Mouse (Mus musculus) ovary, postnatal 14 days (tissue): ENCODE results near the gene Itgb3bp.

Experiments used
- DNase-seq: peaks from one replicate; pipeline ENCODE4 v3.0.0; 2022; ENCODE audit warnings: low spot score

Itgb3bp gene

DNA sequence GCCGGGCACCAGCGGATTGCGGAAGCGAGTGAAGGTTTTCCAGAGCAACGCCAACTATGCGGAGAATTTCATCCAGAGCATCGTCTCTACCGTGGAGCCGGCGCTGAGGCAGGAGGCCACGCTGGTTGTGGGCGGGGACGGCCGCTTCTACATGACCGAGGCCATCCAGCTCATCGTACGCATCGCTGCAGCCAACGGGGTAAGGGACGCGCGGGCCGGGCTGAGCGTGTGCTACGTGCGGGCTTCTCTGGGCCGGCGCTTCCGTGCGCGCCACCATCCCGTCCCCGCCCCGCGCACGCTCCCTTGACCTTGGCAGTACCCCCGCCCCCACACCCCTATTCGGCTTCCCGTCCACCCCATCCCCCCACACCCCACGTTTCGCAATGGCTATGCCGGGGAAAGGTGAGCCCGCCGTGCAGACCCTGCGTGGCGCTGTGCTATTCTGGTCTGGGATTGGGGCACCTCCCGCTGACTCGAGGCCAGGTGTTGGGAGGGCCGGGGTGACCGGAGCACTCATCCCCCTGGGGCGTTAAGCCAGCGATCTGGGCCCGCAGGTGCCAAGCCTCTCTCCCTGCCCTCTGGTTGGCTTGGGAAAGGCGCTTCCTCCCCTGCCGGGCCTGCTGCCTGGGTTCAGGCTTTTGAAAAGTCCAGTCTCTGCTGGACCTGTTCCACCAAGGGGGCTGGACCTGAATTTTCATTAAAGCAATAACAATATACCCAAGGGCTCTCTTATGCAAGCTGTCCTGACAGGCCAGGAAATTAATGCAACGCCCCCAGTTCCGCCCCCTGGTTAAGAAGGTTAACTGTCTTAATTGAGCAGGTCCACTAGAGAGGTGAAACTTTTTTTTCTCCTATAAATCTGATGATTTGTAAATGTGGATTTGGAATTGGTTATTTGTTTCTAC, at the start of gene Itgb3bp:
Gene Itgb3bp (minus strand): TSS at position 201 of the 905 bp plus-strand sequence.
- DNase-seq = peak; percentile 60

DNA sequence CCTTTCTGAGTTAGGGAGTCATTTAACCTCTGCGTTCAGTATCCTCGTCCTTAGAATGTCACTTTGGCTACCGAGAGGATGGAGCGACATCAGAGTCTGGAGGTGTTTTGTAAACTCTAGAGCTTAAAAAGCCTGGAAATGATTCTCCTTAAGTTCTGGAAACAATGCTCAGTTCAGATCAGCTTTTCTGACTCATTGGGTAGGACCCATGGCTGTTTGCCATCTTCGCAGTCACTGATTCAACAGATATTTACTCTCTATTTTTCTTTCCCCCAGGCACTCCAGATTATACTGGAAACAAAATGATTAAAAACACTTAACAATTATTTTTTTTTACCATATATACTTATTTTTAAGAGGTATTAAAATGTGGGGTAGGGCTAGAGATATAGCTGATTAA, 49.7 kb upstream of the Itgb3bp start:
- DNase-seq = no peak

DNA sequence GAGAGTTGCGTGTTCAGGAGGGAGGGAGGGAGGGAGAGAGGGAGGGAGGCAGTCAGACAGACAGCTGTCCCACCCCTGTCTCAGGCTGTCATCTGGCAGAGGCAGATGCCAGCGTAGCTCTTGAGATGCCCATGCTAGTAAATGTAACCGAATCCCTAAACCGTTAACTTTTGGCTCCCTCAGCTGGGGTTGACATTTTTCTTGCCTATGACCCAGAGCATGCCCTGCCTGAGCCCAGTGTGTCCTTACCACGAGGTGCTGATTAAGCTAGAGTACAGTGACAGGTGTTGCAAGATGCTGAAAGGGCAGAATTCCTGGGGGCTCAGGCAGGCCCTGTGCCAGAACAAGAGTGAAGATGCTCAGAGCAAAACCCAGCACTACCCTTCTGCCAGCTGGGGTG, 44.8 kb upstream of the Itgb3bp start:
- no peak for DNase-seq

DNA sequence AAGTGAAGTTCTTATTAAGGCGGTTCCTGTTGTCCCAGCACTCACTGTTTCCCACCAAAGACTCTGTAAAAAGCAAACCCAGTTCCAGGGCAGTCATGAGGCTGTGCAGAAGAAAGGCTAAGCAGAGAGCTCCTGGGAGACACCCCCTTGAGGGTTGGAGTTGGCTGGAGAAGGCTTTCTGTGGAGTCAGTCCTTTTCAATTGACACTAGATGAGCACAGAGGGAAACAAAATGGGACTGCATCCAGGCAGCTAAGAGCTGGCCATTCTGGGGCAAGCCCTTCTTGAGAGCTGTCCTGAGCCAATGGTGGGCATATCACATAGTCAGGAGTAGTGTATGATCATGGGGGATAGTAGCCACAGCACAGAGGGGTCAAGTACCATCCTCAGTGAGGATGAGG, 44.3 kb upstream of the Itgb3bp start:
- no peak for DNase-seq

DNA sequence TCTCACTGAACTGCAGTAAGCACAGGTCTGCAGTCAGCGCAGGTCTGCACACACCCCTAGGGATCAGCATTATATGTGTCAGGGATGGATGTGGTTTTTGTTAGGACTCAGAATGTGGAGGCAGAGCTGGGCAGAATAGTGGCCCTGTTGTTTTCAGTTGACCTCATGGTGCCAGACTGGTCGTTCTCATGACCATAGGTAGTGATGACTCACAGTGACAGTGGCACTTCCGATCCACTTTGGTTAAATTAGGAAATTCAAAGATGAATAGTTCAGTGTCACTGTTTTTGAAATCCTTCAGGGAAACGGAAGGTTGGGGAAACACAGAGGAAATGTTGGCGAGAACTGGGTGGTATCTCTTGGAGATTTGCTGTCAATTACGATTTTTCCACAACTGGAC, 43.3 kb upstream of the Itgb3bp start:
- no peak for DNase-seq

DNA sequence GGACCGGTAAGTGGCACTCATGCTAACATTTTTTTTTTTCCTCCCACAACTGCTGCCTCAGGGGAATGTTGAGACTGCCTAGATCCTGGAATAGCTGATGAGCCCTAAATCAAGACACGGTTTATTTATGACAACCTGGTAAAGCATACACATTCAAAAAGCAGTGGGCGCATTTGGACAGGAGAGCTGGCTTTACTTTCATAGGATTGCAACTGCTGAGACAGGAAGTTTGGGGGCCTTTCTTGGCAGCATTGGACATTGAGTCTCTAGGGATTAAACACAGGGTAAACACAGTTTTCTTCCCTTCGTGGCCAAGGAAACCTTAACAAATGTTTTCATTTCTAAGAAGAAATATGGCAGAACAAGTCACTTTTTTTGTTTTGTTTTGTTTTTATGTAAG, 40.5 kb upstream of the Itgb3bp start:
- no peak for DNase-seq

DNA sequence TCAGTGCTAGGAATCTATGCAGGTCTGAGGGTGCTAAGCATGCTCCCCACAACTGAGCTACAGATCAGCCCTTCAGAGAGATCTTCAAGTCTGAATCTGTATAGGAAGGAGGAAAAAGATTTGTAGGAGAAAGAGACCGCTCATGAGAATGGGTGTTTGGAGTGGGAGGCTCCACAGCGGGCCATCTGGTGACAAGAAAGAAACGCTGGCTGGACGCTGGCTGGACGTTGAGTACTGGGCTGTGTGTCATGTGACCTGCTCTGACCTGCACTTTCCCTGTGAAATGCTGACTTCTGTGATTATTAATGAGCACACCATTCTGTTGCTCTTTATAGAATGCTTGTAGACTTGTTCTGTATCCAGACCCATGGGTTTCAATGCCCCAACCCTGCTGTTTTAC, 39.7 kb upstream of the Itgb3bp start:
- DNase-seq = no peak

DNA sequence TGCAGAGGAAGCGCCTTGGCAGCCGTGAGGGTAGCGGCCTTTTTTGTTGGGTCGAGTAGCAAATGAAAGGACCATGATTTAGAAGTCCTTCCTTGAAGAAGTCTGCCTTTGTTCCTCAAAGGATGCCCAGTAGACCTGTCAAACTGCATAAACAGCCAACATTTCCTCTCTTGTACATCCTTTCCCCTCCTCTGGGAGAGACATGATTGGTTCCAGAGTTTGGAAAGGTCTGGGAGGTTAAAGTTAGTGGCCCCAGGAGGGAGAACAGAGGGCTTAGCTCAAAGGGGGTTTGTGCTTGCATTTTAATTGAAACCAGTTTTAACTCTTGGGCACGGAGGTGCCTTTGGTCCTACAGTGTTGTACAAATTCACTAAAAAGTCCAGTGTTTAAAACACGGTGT, 36.9 kb upstream of the Itgb3bp start:
- DNase-seq = no peak

DNA sequence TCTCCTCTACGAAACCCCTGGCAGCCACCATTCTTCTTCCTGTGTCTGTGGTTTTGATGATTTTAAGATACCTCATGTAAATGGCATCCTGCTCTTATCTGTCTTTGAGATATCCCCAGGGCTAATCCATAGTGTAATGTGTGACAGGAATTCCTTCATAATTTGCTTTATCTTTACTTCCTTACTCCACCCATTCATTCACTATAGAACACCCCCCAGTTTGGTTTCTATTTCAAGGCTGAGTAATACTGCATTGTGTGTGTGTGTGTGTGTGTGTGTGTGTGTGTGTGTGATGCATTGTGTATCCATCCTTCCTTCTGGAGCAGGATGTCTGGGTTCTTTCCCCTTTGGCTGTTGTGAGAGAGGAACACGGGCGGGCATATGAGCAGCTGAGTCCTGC, 29.7 kb upstream of the Itgb3bp start:
- no peak for DNase-seq

DNA sequence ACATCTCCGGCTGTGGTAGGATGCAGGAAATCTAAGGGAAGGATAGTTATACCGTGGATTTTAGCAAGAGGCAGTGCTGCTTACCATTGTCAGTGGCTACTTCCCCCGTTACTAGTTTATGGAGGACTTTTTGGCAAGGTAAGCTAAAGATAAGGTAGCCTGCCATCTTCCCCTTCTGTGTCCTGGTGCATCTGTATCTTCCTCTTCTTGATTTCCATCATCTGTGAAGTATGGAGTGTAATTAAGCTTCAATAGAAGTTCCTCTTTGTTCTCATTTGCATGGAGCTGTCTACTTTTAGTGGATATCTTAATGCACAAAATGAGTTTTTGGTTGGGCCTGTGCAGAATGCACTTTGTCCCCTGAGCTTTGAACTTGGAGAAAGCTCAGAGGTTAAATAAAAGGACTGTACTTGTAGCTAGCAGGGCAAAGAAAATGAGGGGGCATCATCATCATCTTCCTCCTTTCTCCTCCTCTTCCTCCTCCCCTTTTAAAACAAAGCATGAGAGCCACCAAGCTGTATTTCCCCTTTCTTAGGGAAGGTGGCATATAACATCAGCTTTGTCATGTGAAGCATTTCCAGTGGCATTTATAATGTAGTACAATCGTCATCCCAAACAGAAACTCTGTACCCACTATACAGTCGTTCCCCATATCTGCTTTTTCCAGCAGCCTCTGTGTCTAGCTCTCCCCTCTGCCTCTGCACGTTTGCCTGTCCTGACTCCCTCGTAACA, 28.6 kb upstream of the Itgb3bp start:
- DNase-seq = no peak

DNA sequence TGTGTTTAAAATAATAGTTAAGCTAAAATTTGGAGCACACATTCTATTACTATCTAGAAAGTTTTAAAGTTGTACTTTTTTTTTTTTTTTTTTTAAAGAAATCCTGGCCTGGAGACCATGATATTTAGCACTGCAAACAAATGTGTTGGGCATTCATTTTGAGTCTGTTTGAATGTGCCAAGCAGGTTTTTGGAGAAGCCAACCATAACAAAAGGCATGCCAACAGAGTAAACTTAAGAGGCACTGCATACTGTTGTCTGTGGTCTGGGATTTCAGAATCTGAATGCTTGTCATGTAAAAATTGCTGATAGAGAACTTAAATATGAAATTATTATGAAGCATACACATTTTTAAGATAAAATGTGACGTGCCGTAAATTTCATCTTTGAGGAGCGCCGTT, 27.6 kb upstream of the Itgb3bp start:
- DNase-seq = no peak

DNA sequence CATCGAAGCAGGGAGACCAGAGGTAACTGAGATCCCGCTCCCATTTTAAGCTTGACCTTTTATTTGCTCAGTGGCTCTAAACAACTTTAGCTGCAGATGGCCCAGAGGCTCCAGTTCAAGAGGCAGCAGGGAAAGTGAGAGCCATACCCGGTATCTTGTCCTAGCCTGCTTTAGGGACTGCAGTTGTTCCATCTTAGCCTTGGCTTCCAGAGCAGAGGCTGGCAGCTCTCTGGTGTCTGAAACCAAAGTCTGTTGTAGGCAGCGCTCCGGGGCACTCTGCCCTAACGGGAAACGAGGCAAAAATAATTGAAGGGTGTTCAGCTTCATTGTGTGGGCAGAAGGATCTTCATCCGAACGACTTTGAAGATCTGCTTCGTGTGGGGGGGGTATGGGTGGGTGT, 25.8 kb upstream of the Itgb3bp start:
- DNase-seq = no peak

DNA sequence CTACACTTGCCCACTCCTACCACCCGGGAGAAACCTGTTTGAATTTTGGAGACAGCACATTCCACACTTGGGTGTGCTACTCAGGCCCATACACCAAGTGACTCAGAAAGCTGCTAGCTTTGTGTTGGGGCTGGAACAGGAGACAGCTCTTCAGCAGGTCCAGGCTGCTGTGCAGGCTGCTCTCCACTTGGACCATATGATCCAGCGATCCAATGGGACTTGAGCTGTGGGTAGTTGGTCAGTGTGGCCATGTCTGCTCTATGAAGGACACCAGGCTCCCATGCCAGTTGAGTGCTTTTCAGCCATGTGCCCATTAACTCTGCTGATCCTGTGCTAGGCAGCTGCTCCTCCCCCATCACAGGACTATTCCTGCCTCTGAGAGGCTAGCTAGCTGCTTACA, 24.3 kb upstream of the Itgb3bp start:
- DNase-seq = no peak

DNA sequence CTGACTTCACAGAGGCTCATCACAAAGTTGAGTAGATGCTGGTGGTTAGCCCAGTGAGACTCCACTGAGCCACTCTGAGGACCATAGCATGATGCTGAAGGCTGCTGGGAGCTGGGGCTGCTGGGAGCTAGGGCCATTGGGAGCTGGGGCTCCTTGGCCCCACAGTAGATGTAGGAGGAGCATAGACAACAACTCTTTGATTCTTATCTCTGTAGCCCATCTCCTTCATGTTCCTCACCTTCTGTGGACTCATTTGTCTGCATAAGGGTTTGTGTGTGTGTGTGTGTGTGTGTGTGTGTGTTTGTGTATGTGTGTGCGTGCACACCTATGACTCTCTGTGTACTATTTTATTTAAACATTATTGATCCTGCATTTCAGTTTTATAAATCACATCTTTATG, 18.3 kb upstream of the Itgb3bp start:
- DNase-seq = no peak

DNA sequence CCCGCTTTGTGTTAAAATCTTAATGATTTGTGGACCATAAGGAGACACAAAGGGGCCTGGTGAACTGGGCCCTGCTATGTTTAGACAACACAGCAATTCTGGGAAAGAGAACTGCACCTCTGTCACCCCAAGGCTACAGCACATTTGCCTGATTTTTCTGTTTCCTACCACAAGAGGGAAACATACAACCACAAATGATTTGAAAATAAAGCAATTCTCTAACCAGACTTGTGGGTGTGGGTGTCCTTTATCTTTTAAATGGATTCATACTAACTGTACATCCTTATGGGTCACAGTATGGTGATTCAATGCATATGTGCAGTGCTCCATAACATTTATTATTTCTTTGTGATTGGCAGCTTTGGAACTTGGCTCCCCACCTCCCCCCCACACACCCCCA, 17.6 kb upstream of the Itgb3bp start:
- DNase-seq = no peak

DNA sequence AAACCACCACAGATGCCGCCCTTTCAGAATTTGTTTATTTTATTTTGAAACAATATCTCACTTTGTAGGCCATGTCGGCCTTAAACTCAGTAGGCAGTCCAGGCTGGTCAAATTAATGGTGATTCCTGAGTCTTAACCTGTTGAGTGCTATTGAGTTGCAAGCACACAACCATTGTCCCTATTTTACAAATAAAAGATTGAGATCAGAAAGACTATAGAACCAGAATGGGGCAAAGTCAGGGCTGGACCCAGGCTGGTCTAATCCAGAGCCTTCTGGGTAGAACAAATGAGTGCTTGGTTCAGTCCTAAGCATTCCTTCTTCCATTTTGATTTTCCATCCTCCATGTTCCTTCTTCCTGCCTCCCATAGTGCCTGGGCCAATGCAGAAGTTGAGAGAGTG, 16.9 kb upstream of the Itgb3bp start:
- no peak for DNase-seq

DNA sequence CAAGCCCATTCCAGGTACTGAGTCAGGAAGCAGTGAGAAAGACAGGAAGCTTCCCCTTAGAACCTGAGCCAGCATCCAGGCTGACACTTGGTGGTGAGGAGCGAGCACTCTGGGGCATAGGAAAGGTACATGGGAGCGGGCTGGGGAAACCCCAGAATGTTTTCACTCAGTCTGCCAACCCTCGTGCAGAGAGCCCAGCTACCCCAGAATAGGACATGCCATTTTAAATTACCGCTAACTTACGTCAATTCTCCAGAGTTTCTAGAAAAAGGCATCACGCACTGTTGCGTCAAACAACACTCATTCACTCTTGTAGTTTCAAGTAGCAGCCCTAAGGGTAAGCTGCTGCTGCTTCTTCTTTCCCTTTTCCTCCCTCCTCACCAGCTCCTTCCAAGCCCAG, 15.4 kb upstream of the Itgb3bp start:
- DNase-seq = no peak

DNA sequence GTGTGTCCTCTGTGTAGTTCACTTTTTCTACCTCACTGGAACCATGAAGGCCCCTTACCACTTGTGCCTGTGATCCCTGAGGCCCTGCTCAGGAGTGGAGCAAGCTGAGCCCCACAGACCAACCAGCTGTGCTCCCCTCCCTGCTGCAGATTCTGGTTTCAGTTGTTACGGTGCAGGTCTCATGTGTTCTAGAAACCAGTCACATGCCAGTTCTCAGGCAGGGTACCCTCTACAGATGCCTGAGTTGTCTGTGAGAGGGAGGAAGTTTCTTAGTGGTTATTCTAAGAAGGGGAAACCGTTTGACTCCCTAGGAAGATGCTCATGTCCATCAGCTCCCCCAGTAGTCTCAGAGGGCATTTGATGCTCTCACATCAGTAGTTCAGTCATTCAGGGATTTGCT, 15.0 kb upstream of the Itgb3bp start:
- no peak for DNase-seq

DNA sequence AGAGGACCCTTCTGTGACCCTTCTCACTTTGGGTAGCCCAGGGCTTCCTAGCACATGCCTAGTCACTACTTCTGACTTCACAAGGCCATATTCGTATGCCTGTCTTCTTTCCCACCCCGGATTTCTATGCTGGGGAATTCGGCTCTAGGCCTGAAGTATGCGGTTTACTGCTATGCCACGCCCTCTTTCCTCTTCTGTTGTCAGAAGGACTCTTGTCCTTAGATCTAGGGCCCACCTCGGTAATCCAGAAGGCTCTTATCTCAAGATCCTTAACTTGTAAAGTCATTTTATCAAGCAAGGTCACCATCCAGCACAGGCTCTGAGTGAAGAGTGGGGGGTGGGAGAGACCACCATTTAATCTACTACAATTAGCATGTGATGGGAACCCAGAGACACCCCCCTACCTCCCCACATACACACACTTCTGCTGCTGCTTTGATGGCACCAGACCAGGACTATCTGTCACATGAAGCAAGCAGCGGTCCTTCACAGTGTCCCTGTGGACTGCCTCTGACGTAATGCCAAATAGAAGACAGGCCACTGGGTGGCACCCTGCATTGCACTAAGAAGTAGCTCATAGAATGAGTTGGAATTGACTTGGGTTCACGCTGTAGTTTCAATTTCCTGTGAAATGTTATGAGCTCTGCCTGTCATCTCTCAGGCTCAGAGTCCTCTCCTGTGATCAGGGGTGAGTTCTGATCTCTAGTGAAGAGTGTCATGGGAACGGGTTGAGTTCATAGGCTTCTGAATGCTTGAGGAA, 12.2 kb upstream of the Itgb3bp start:
- DNase-seq = no peak

DNA sequence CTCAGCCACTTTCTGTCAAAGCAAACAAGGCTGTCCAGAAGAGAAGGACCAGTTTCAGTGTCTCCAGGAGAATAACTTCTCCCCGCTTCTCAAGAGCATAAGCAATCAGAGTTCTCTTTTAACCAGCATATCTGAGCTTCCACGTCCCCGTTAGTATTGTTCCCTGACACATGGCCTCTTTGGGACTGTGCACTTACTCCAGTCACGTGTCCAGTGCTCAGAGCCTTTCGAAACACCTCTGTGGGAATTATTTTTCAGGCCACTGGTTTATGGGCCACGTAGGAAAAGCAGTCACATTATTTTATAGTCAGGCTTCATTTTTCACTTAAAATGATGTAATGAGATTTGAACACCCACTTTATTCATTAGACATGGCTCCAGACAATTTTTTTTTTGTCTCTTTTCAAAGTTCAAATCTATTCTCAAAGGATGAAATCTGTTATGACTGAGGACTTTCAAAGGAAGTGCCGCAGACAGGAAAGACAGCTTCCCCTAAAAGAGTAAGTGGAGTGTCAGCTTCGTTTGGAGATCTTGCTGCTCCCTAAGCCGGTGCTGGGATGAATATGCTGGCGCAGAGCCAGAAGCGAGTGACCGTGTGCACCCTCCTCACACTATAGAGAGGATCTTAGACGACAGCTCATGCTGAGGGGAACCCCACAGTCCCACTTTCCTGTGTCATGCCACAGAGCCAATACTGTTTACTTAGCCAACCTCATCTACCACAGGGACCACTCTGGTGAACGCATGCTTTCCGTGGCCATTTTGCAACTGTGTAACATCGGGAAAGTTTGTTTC, 10.3 kb upstream of the Itgb3bp start:
- DNase-seq = no peak

DNA sequence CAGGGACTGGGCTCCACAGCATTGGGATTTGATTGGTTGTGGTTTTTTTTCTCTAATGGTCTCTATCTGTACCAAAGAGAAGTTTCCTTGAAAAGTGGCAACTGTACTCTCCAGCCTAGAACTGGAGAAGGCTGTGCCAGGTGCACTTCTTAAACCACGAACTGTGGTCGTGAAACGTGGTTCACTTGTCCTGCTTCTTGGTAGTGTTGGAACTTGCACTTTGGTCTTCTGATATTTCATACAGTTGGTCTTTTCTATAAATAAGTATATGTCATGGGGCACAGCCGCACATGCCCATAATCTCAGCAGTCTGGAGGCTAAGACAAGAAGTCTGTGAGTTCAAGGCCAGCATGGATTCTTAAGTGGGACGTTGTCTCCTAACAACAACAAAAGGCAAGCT, 6.7 kb upstream of the Itgb3bp start:
- no peak for DNase-seq

DNA sequence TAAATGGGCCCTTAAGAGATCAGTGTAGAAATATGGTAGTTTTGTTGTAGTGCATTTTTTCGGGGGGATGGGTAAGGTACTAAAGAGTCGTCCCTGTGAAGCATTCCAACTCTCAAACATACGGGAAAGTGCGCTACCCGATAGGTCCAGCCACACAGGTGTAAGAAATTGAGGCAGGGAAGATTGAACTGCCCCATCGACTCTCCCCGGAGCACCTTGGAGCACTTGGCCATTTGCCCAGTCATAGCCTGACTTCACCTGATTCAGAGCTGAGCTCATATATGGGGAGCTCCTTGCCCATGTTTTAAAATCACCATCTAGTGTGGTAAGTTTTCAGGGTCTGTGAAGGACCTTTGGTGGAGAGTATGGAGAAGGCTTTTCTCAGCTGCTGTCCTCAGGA, 5.2 kb upstream of the Itgb3bp start:
- no peak for DNase-seq
